Mouse (Mus musculus): Measurements from ENCODE around the gene Gm8247. TPM values are rescaled to one million over a fixed set of nuclear protein-coding genes. Genes with fewer than 3 reads are reported as not detected.
"Not testable (repeated sequence)": the region's sequence is repeated elsewhere in the genome, so short reads cannot be mapped to it uniquely, and the experiment has no call there.

Gene Gm8247
- polyA plus RNA-seq (2012; ENCODE audit: insufficient read depth, insufficient read length, missing spikeins) = not detected in 2 replicates

DNA sequence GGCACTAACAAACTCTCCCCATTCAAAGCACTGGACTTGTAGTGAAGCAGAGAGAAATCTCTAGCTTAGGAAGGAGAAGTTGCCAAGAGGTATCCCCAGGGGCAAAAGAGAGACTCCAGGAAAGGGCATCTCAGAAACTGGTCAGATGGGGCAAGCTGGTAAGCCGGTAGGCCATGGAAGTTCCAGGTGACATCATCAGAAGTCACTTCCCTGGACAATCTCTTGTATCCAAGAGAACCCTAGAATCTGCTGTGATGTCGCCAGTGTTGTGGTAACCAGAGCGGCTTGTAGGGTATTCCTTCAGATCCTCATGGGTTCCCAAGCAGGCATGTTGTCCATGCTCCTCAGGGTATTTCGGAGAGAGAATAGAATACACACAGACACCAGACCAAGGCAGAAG is at the start of gene Gm8247:
TSS of gene Gm8247 (plus strand) at position 301 of the 400 bp plus-strand sequence.
- H3K27ac ChIP-seq (ENCODE audit: insufficient read depth, low read depth, low read length); H3K4me1 ChIP-seq (ENCODE audit: control insufficient read depth, insufficient read depth, low read length); H3K4me3 ChIP-seq (ENCODE audit: insufficient read depth, low read length): not testable (repeated sequence)

DNA sequence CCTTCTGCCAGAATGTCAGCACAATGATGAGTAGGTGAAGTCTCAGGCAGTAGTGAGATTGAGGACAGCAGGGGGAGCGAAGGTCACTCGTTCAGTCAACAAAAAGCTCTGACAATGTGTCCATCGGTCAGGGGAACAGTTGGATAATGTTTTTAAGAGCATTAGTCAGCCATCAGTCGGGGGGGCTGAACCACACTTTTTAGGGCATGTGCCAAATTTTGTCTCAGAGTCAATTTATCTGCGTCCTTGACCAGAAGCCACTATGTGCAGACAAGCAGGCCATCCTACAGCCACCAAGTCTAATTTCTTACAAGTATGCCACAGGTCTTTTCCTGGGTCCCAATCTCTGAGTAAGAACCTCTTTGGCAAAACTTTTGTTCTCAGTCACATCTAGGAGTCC is 35.0 kb upstream of the Gm8247 start:
- not testable (repeated sequence) for H3K4me1 ChIP-seq (ENCODE audit: control insufficient read depth, insufficient read depth, low read length); H3K4me3 ChIP-seq (ENCODE audit: insufficient read depth, low read length); H3K27ac ChIP-seq (ENCODE audit: insufficient read depth, low read depth, low read length)

DNA sequence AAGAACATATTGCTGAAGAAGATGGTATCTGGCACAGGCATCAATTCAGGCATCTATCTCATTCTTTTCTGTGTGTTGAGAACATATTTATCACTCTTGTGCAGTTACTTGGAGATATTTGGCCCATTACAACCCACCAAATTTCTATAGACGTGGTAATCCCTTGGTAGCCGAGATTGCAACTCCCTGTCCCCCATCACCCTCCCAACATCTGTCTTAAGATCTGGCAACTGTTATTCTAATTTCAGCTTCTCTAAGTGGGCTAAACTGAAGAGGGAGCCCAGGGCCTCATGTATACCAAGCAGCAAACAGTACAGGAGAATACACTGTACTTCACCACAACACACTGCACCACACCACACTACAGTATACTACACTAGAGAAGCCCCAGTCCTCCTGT is 8.8 kb downstream of the Gm8247 start:
- not testable (repeated sequence) for H3K4me3 ChIP-seq (ENCODE audit: insufficient read depth, low read length); H3K4me1 ChIP-seq (ENCODE audit: control insufficient read depth, insufficient read depth, low read length); H3K27ac ChIP-seq (ENCODE audit: insufficient read depth, low read depth, low read length)

DNA sequence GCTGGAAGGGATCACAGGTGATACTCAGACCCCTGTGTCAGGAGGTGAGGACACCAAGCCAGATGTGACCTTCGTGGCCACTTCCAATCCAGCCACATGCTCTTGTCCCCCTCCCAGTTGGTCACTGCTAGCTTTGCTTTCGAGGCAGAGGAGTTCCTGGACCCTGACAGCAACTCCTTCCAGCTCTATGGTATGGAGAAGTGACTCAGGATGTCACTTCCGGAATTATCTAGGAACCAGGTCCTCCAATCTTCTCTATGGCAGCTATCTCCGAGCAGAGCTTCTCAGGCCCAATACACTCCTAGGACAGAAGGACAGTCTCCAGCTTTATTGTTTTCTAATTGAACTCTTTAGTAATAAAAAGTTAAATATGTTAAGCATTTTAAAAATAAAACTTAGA is 44.8 kb downstream of the Gm8247 start, which contains the start of gene Gm5624:
TSS of gene Gm5624 (minus strand) at position 202 of the 400 bp plus-strand sequence.
- not testable (repeated sequence) for H3K4me1 ChIP-seq (ENCODE audit: control insufficient read depth, insufficient read depth, low read length); H3K4me3 ChIP-seq (ENCODE audit: insufficient read depth, low read length); H3K27ac ChIP-seq (ENCODE audit: insufficient read depth, low read depth, low read length)

Other genes starting within 250 kb of the Gm8247 start
- gene Gm5930, start 244.6 kb upstream of the Gm8247 start, polyA plus RNA-seq (2012; ENCODE audit: insufficient read depth, insufficient read length, missing spikeins) = not detected in 2 replicates
- gene Gm8229, start 217.8 kb upstream of the Gm8247 start, polyA plus RNA-seq (2012; ENCODE audit: insufficient read depth, insufficient read length, missing spikeins) = not detected in 2 replicates
- gene Gm3371, start 172.5 kb upstream of the Gm8247 start, polyA plus RNA-seq (2012; ENCODE audit: insufficient read depth, insufficient read length, missing spikeins) = not detected in 2 replicates
- not detected in 2 replicates for gene Gm8232, start 149.5 kb upstream of the Gm8247 start, polyA plus RNA-seq (2012; ENCODE audit: insufficient read depth, insufficient read length, missing spikeins)
- gene BC061237, start 90.7 kb upstream of the Gm8247 start, polyA plus RNA-seq (2012; ENCODE audit: insufficient read depth, insufficient read length, missing spikeins) = not detected in 2 replicates
- not detected in 2 replicates for gene Gm17093, start 64.9 kb upstream of the Gm8247 start, polyA plus RNA-seq (2012; ENCODE audit: insufficient read depth, insufficient read length, missing spikeins)
- not detected in 2 replicates for gene Gm5624, start 44.8 kb downstream of the Gm8247 start, polyA plus RNA-seq (2012; ENCODE audit: insufficient read depth, insufficient read length, missing spikeins)
- not detected in 2 replicates for gene Gm8257, start 123.3 kb downstream of the Gm8247 start, polyA plus RNA-seq (2012; ENCODE audit: insufficient read depth, insufficient read length, missing spikeins)
- gene Gm8267, start 167.2 kb downstream of the Gm8247 start, polyA plus RNA-seq (2012; ENCODE audit: insufficient read depth, insufficient read length, missing spikeins) = not detected in 2 replicates

All from bone marrow macrophage, adult 2 months (primary cell).